Mouse (Mus musculus) heart, embryonic 13.5 days (tissue): ENCODE results near the gene Smyd3. TPM values are rescaled to one million over a fixed set of nuclear protein-coding genes. Genes with fewer than 3 reads are reported as not detected.
"Not testable (repeated sequence)": the region's sequence is repeated elsewhere in the genome, so short reads cannot be mapped to it uniquely, and the experiment has no call there.

ENCODE experiments used
- ATAC-seq: fragments of 200-750 bp; cut with Nextera tagmentation; 2 replicates; pipeline ENCODE4 v1.8.0; 2017; ENCODE audit warnings: moderate TSS enrichment; ENCODE audit not compliant: insufficient number of reproducible peaks, low FRiP score, low TSS enrichment; ENCODE audit errors: extremely low read depth
- H3K27ac ChIP-seq: fragments of 300-500 bp; sonication (generic); replicated peaks from 2 replicates; pipeline ENCODE4 v1.5.1; 2015; ENCODE audit warnings: moderate library complexity, mild to moderate bottlenecking, inconsistent platforms
- H3K27me3 ChIP-seq: fragments of 300-500 bp; sonication (generic); replicated peaks from 2 replicates; pipeline ENCODE4 v1.6.1; 2015; ENCODE audit warnings: mild to moderate bottlenecking, inconsistent platforms
- H3K36me3 ChIP-seq: fragments of 300-500 bp; sonication (generic); 2 replicates; pipeline ENCODE4 v1.6.1; 2015; ENCODE audit warnings: mild to moderate bottlenecking, inconsistent platforms
- H3K4me1 ChIP-seq: fragments of 300-500 bp; sonication (generic); 2 replicates; pipeline ENCODE4 v1.6.1; 2015; ENCODE audit warnings: inconsistent platforms
- H3K4me2 ChIP-seq: fragments of 300-500 bp; sonication (generic); 2 replicates; pipeline ENCODE4 v1.6.1; 2015; ENCODE audit warnings: inconsistent platforms, mild to moderate bottlenecking, moderate library complexity
- H3K4me3 ChIP-seq: fragments of 300-500 bp; sonication (generic); 2 replicates; pipeline ENCODE4 v1.5.1; 2015; ENCODE audit warnings: moderate library complexity, mild to moderate bottlenecking, inconsistent platforms
- H3K9ac ChIP-seq: fragments of 300-500 bp; sonication (generic); 2 replicates; pipeline ENCODE4 v1.6.1; 2015; ENCODE audit warnings: inconsistent platforms, mild to moderate bottlenecking, moderate library complexity
- H3K9me3 ChIP-seq: fragments of 300-500 bp; sonication (generic); 2 replicates; pipeline ENCODE4 v1.6.1; 2016; ENCODE audit warnings: inconsistent platforms
- WGBS: fragments of 180-500 bp; shearing (Covaris S2); methylation state at CpG from one replicate; pipeline ENCODE4 v1.1.7; 2015; ENCODE audit warnings: mixed read lengths; 5-methylcytosine and 5-hydroxymethylcytosine counted together
- polyA plus RNA-seq: library from polyadenylated mRNA; unstranded; fragments of >200 nt; fragmentation: Nextera tagmentation; extraction: Ambion mirVana; gene quantifications from 2 replicates; pipeline ENCODE4 v1.2.1, GENCODE M21; 2015

Gene Smyd3
- polyA plus RNA-seq, 1 experiment from 2014 or later = 9.6 TPM

- ATAC-seq = no peak
- Histone ChIP-seq H3K27me3 (no peaks in the 10 kb centered on the region), H3K9me3 (no peaks in the 10 kb centered on the region), H3K4me3 (no peak overlapping the region), H3K4me2 (no peak overlapping the region), H3K27ac (no peak overlapping the region), H3K9ac (no peak overlapping the region), H3K36me3 (no peaks in the 10 kb centered on the region), H3K4me1 (peaks cover 10% of the 10 kb centered on the region)
- WGBS = 34% methylated on average over 2 of the region's 2 CpGs
These were observed 327.0 kb downstream of the Smyd3 start for GRCm38 (mm10) chr1:179190837-179191236.

DNA sequence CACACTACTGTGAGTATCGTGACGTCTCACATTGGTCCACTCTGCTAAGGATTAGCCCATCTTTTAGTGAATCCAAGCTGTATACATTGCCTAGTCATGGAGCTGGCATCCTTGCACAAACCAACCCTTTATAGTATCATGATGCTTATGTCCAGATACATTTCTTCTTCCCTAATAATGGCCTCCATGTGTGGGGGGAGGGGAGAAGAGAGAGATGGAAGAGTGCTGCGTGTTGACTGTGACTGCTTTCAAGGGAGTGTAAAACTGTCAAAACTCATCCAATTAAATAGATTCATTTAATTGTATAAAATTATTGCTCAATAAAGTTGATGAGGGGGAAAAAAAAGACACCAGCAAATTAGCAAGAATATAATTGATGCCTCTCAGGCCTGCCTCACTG, 330.7 kb downstream of the Smyd3 start:
- Histone ChIP-seq H3K36me3 (no peaks in the 10 kb centered on the region), H3K4me1 (peaks cover 10% of the 10 kb centered on the region), H3K9ac (no peak overlapping the region), H3K4me3 (no peak overlapping the region), H3K4me2 (no peak overlapping the region), H3K27me3 (no peaks in the 10 kb centered on the region), H3K9me3 (no peaks in the 10 kb centered on the region), H3K27ac (no peak overlapping the region)
- no peak for ATAC-seq
- 92% methylated on average over 3 of the region's 3 CpGs for WGBS

GRCm38 (mm10) chr1:179184631-179185030, 333.2 kb downstream of the Smyd3 start:
- WGBS = 74% methylated on average over 4 of the region's 4 CpGs
- Histone ChIP-seq H3K9me3 (no peaks in the 10 kb centered on the region), H3K36me3 (no peaks in the 10 kb centered on the region), H3K4me1 (no peaks in the 10 kb centered on the region), H3K27ac (no peak overlapping the region), H3K4me3 (no peak overlapping the region), H3K9ac (no peak overlapping the region), H3K27me3 (no peaks in the 10 kb centered on the region), H3K4me2 (no peak overlapping the region)
- no peak for ATAC-seq

- H3K9ac ChIP-seq = no peak overlapping the region
- no peak overlapping the region for H3K4me2 ChIP-seq
- H3K9me3 ChIP-seq = no peaks in the 10 kb centered on the region
- H3K4me1 ChIP-seq = no peaks in the 10 kb centered on the region
- no peaks in the 10 kb centered on the region for H3K36me3 ChIP-seq
- no peak for ATAC-seq
- H3K27me3 ChIP-seq = no peaks in the 10 kb centered on the region
- 84% methylated on average over 6 of the region's 6 CpGs for WGBS
- H3K4me3 ChIP-seq = no peak overlapping the region
- no peak overlapping the region for H3K27ac ChIP-seq
These were observed 334.3 kb downstream of the Smyd3 start for GRCm38 (mm10) chr1:179183499-179183898.

- no peak for ATAC-seq
- 57% methylated on average over 2 of the region's 3 CpGs for WGBS
- H3K4me2 ChIP-seq = no peak overlapping the region
- no peak overlapping the region for H3K27ac ChIP-seq
- H3K36me3 ChIP-seq = no peaks in the 10 kb centered on the region
- H3K9me3 ChIP-seq = no peaks in the 10 kb centered on the region
- no peaks in the 10 kb centered on the region for H3K27me3 ChIP-seq
- no peak overlapping the region for H3K4me3 ChIP-seq
- no peak overlapping the region for H3K9ac ChIP-seq
- peaks cover 3% of the 10 kb centered on the region; the same call in 1 of the 2 replicates for H3K4me1 ChIP-seq
These were observed 337.3 kb downstream of the Smyd3 start for GRCm38 (mm10) chr1:179180546-179180945.

DNA sequence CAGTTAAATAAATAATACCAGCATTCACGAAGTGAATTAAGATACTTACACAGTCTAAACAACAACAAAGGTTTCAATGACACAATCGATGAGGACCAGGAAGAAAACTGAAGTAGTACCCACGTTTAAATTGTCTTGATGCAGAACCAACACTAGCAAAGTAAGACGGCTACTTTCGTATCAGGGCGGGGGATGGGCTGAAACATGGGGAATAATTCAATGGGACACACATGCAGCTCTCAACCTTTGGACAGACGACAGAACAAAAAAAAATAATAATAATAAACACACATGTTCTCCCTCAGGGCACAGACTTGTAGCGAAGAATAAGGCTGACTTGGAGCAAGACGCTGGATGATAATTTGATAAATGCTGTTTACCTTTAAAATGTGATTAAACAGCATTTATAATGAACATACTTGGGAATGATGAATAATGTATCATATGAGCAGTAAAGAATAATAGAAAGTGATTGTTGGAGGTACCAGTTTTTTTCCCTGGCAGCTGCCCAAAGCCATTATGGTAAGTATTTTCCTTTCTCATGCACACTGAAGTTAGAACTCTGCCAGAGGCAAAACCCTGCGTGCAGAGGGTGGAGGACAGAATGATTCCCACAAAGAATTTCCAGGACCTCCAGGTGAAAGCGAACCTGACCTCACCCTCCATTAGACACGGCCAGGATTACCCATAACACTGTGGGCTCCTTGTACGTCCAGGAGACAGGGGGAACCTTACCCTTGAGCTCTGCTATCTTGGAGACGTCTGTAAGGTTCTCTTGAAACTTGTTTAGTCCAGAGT, 340.8 kb downstream of the Smyd3 start:
- Histone ChIP-seq H3K9ac (no peak overlapping the region), H3K27ac (no peak overlapping the region), H3K9me3 (no peaks in the 10 kb centered on the region), H3K27me3 (no peaks in the 10 kb centered on the region), H3K4me2 (no peak overlapping the region), H3K4me1 (peaks cover 15% of the 10 kb centered on the region), H3K36me3 (no peaks in the 10 kb centered on the region), H3K4me3 (no peak overlapping the region)
- ATAC-seq = no peak
- WGBS = 68% methylated on average over 14 of the region's 14 CpGs

- Histone ChIP-seq H3K9ac (no peak overlapping the region), H3K36me3 (no peaks in the 10 kb centered on the region), H3K9me3 (no peaks in the 10 kb centered on the region), H3K27me3 (no peaks in the 10 kb centered on the region), H3K4me1 (peaks cover 15% of the 10 kb centered on the region), H3K4me2 (no peak overlapping the region), H3K4me3 (no peak overlapping the region), H3K27ac (no peak overlapping the region)
- WGBS = 33% methylated on average over 4 of the region's 4 CpGs
- no peak for ATAC-seq
These were observed 343.6 kb downstream of the Smyd3 start for GRCm38 (mm10) chr1:179174241-179174640.

GRCm38 (mm10) chr1:179170555-179170954, 347.3 kb downstream of the Smyd3 start:
- WGBS = 72% methylated on average over 8 of the region's 8 CpGs
- no peak for ATAC-seq
- Histone ChIP-seq H3K4me3 (no peak overlapping the region), H3K27me3 (no peaks in the 10 kb centered on the region), H3K36me3 (no peaks in the 10 kb centered on the region), H3K27ac (no peak overlapping the region), H3K9me3 (no peaks in the 10 kb centered on the region), H3K4me1 (peaks cover 12% of the 10 kb centered on the region), H3K9ac (no peak overlapping the region), H3K4me2 (no peak overlapping the region)

- 49% methylated on average over 3 of the region's 3 CpGs for WGBS
- no peak overlapping the region for H3K9ac ChIP-seq
- peaks cover 6% of the 10 kb centered on the region for H3K4me1 ChIP-seq
- no peak overlapping the region for H3K4me2 ChIP-seq
- H3K4me3 ChIP-seq = no peak overlapping the region
- no peak overlapping the region for H3K27ac ChIP-seq
- no peaks in the 10 kb centered on the region for H3K27me3 ChIP-seq
- ATAC-seq = no peak
- no peaks in the 10 kb centered on the region for H3K36me3 ChIP-seq
- H3K9me3 ChIP-seq = no peaks in the 10 kb centered on the region
These were observed 348.1 kb downstream of the Smyd3 start for GRCm38 (mm10) chr1:179169749-179170148.

GRCm38 (mm10) chr1:179169161-179169560, 348.7 kb downstream of the Smyd3 start:
- no peak overlapping the region for H3K27ac ChIP-seq
- no peaks in the 10 kb centered on the region for H3K36me3 ChIP-seq
- no peaks in the 10 kb centered on the region for H3K27me3 ChIP-seq
- ATAC-seq = no peak
- no peaks in the 10 kb centered on the region for H3K9me3 ChIP-seq
- no peak overlapping the region for H3K4me2 ChIP-seq
- no peak overlapping the region for H3K9ac ChIP-seq
- H3K4me1 ChIP-seq = peaks cover under 1% of the 10 kb centered on the region
- WGBS = 86% methylated on average over 10 of the region's 10 CpGs
- no peak overlapping the region for H3K4me3 ChIP-seq

DNA sequence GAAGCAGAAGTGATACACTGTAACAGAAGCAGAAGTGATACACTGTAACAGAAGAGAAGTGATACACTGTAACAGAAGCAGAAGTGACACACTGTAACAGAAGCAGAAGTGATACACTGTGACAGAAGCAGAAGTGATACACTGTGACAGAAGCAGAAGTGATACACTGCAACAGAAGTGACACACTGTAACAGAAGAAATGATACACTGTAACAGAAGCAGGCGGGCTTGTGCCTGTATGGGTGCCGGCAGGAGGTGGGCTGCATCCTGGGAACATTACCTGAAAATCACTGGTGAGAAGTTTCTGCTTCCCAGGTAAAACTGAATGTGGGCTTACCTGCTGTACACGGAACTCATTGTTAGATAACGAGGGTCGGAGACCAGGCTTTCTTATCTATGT, 353.6 kb downstream of the Smyd3 start:
- WGBS = 72% methylated on average over 5 of the region's 5 CpGs
- not testable (repeated sequence) for ATAC-seq

DNA sequence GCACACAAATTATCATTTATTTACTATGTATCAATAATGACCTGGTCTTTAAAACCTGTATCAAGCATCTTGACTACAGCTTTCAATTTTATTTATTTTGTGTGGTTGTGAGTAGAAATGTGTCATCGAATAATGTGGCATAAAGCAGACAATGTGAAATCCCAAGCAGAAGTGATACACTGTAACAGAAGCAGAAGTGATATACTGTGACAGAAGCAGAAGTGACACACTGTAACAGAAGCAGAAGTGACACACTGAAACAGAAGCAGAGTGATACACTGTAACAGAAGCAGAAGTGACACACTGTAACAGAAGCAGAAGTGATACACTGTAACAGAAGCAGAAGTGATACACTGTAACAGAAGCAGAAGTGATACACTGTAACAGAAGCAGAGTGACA, 355.1 kb downstream of the Smyd3 start:
- not testable (repeated sequence) for H3K27me3 ChIP-seq, H3K27ac ChIP-seq, H3K9me3 ChIP-seq, H3K4me2 ChIP-seq, H3K4me3 ChIP-seq, H3K9ac ChIP-seq, H3K36me3 ChIP-seq, H3K4me1 ChIP-seq, ATAC-seq
- WGBS = 92% methylated on average over 1 of the region's 1 CpGs

More for the DNA sequence above, 353.6 kb downstream of the Smyd3 start:
- H3K4me3 ChIP-seq, H3K36me3 ChIP-seq, H3K4me2 ChIP-seq, H3K9me3 ChIP-seq, H3K27ac ChIP-seq, H3K4me1 ChIP-seq, H3K9ac ChIP-seq, H3K27me3 ChIP-seq: not testable (repeated sequence)
